9 mouse cellular contexts compared by ENCODE assay signal in the genomic region with DNA sequence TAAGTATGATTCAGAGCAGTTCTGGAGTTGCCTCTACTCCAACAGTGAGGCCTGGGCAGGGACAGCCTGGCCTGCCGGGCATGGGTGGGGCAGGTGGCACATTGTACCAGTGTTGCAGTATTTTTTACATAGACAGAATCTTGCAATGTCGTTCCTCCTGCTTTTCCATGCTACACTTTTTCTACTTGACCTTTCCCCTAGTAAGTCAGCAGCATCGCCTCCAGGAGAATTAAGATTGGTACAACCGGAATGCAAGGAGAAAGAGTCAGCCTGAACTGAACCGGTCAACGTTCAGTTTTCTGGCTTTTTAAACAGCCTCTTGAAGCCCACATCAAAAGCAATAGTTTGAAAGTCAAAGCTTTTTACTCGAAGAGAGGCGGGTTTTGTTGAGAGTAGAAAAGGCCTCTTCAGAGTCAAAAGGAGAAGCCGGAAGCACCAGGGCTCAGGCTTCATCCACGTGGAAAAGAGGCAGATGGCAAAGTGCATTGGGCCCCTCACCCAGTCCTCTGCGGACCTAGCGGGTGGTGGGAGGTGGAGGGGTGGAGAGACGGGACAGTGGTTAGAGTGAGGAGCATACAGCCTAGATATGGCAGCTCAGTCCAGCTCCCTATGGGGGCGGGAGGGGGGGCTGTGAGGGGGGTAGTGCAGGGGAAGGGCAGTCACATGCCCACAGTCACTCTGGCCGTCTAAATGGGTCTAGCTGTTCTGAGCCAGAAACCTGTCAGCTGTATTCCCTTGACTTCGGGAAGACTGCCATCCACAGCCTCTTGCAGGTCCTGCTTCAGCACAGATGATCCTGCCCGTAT. TPM values are rescaled to one million over a fixed set of nuclear protein-coding genes. Genes with fewer than 3 reads are reported as not detected.
DNase-seq lines count a peak whose midpoint lies in the region; ATAC-seq and TF ChIP-seq lines count a peak whose summit lies in the region.
"Had no signal": no experiment of that assay in that cellular context is flagged by ENCODE, and none has a peak within 500 bp of the region (broad histone marks: within the 10 kb centered on the region; RNA-seq: fewer than 3 reads in every experiment).

No protein-coding gene starts in this region.

- no peaks in the 10 kb centered on the region for H3K27me3 ChIP-seq in embryonic facial prominence, embryonic 15.5 days
- no peaks in the 10 kb centered on the region for H3K27me3 ChIP-seq in kidney, adult 2 months (replicated peaks; ENCODE audit: control insufficient read depth, insufficient read depth, low read length)

- peak overlapping the region; percentile 22; the same call in 1 of the 2 replicates for H3K27ac ChIP-seq in embryonic facial prominence, embryonic 15.5 days (replicated peaks)
- H3K27ac ChIP-seq in kidney, adult 2 months (ENCODE audit: insufficient read depth, low read depth, low read length) = peak overlapping the region; percentile 92

- peak; percentile 80 for DNase-seq in left cerebral cortex, postnatal 4 days
- DNase-seq in left cerebral cortex, postnatal 36 days (ENCODE audit: low spot score in 2 of 2) = no peak
- DNase-seq in kidney, adult 2 months = peak; percentile 71
- peak; percentile 51 for DNase-seq in retina, postnatal 1 day
- DNase-seq in right cerebral cortex, adult 2 months (ENCODE audit: low spot score in 2 of 2) = no peak

- no peak for TF ChIP-seq POLR2A in kidney, adult 2 months (IDR thresholded peaks at IDR 0.05; ENCODE audit: low read depth, low read length)

- WGBS in embryonic facial prominence, embryonic 15.5 days = 37% methylated on average over 17 of the region's 17 CpGs
- WGBS in kidney, adult 2 months = 32% methylated on average over 17 of the region's 17 CpGs

- no peak for TF ChIP-seq CTCF in kidney, adult 2 months (conservative IDR thresholded peaks at IDR 0.05; ENCODE audit: insufficient read depth, insufficient read length, low read depth, low read length)

- intact Hi-C loops in left cerebral cortex, postnatal 4 days (cut with DNase I) = loop anchor here (10.0 kb wide), 1 partner anchor 204 kb away; no protein-coding TSS in a partner anchor
- intact Hi-C loops in left cerebral cortex, postnatal 36 days (cut with DNase I) = loop anchor here (10.0 kb wide), 1 partner anchor 166 kb away; no protein-coding TSS in a partner anchor

- H3K9ac ChIP-seq in embryonic facial prominence, embryonic 15.5 days = no peak overlapping the region

- no peaks in the 10 kb centered on the region for H3K36me3 ChIP-seq in embryonic facial prominence, embryonic 15.5 days
- no peaks in the 10 kb centered on the region for H3K36me3 ChIP-seq in kidney, adult 2 months (ENCODE audit: control insufficient read depth, insufficient read depth, low read length)
- H3K36me3 ChIP-seq: G1E had no signal

- H3K4me2 ChIP-seq in embryonic facial prominence, embryonic 15.5 days (replicated peaks) = no peak overlapping the region

- ATAC-seq in embryonic facial prominence, embryonic 15.5 days (ENCODE audit: insufficient number of reproducible peaks, low FRiP score, low TSS enrichment, low read depth) = no peak
- ATAC-seq in erythroid progenitor cell, adult 5-6 weeks (replicated peaks; ENCODE audit: low FRiP score, poor library complexity, severe bottlenecking) = no peak

- H3K4me1 ChIP-seq in embryonic facial prominence, embryonic 15.5 days = peaks cover 13% of the 10 kb centered on the region; the same call in 1 of the 2 replicates
- H3K4me1 ChIP-seq in kidney, adult 2 months (ENCODE audit: control insufficient read depth, insufficient read depth, low read length) = peaks cover 15% of the 10 kb centered on the region

- no peak overlapping the region for H3K4me3 ChIP-seq in embryonic facial prominence, embryonic 15.5 days (replicated peaks)
- no peak overlapping the region for H3K4me3 ChIP-seq in kidney, adult 2 months (ENCODE audit: insufficient read depth, low read depth, low read length)

- H3K9me3 ChIP-seq in embryonic facial prominence, embryonic 15.5 days (replicated peaks) = no peaks in the 10 kb centered on the region
- H3K9me3 ChIP-seq: G1E had no signal

RNA-seq across cellular contexts. Expression of a gene that starts 11.0 kb away (rescaled TPM):
- total RNA-seq in left cerebral cortex, postnatal 4 days (2021) = 1 to 10 TPM; 2.3 to 2.6 TPM
- total RNA-seq in left cerebral cortex, postnatal 36 days (2021) = 1 to 10 TPM; 2.4 to 2.9 TPM
- 5.5 and 5.6 TPM in 2 replicates for polyA plus RNA-seq in embryonic facial prominence, embryonic 15.5 days (2015; fragmentation: Nextera tagmentation; extraction: Ambion mirVana)
- 12.0 and 13.2 TPM in 2 replicates for polyA plus RNA-seq in kidney, adult 2 months (2012; rRNA removed)
- not detected in 2 replicates for total RNA-seq in erythroid progenitor cell, adult 5-6 weeks (2015; ENCODE audit: low replicate concordance)
- not detected in 2 replicates for total RNA-seq in erythroid progenitor cell, adult 5-6 weeks (2017; ENCODE audit: low replicate concordance)
- total RNA-seq: G1E; megakaryocyte-erythroid progenitor cell, adult 5-6 weeks had no signal
- polyA plus RNA-seq: G1E had no signal

RNA-seq across cellular contexts. Expression of a gene that starts 23.8 kb away (rescaled TPM):
- total RNA-seq in left cerebral cortex, postnatal 4 days (2021) = 100 to 1,000 TPM; 141 to 177 TPM
- 10 to 100 TPM; 46.1 to 69.2 TPM for total RNA-seq in left cerebral cortex, postnatal 36 days (2021)
- 27.7 and 28.4 TPM in 2 replicates for polyA plus RNA-seq in embryonic facial prominence, embryonic 15.5 days (2015; fragmentation: Nextera tagmentation; extraction: Ambion mirVana)
- polyA plus RNA-seq in kidney, adult 2 months (2012; rRNA removed) = 23.3 and 24.9 TPM in 2 replicates
- total RNA-seq in erythroid progenitor cell, adult 5-6 weeks (2015; ENCODE audit: low replicate concordance) = 10.9 and 15.5 TPM in 2 replicates
- 0.38 and 4.1 TPM in 2 replicates for total RNA-seq in erythroid progenitor cell, adult 5-6 weeks (2017; ENCODE audit: low replicate concordance)
- polyA plus RNA-seq: G1E had no signal

Comparison
In these comparisons a context has a peak if more than half of its experiments do, and no peak if none do; other contexts are left out.
1. DNase-seq: peak in left cerebral cortex, postnatal 4 days (single experiment), kidney, adult 2 months (single experiment) and retina, postnatal 1 day (single experiment); none in left cerebral cortex, postnatal 36 days (0 of 2) and right cerebral cortex, adult 2 months (0 of 2).